Mouse (Mus musculus): Measurements from ENCODE around the gene Maml2. TPM values are rescaled to one million over a fixed set of nuclear protein-coding genes. Genes with fewer than 3 reads are reported as not detected.

The Maml2 gene
- polyA plus RNA-seq, 1 experiment from 2014 or later, result 9.8 TPM

DNA sequence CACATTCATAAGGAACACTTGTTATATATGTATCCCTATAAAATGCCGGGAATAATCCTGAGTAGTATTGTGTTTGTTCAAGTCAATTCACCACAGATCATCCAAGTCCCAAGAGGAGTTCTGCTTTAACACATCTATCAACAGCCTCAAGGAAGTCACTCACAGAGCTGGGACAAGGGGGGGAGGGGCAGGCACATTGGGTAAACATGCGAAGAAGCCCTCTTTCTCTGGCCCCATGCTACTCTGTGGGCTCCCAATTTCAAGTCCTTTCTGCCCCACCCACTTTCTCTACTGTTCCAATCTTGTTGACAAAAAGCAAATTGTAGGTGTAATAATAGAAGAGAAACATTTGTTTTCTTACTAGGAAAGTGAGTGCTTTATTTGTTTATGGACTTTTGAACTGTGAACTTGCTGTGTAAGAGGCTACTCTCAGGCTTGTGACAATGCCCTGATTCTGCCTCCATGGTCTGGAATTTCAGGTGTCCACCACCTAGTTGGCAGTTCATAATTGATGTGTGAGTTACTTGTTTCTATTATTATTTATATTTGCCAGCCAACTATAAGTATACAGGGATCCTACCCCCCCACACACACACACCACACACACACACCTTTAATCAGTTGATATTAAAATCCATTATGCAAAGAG lies 131.8 kb downstream of the Maml2 start:
- Histone ChIP-seq H3K27me3 (replicated peaks; ENCODE audit: control insufficient read depth, insufficient read depth, low read length) (no peaks in the 10 kb centered on the region), H3K9me3 (ENCODE audit: control insufficient read depth, low read length) (no peaks in the 10 kb centered on the region), H3K4me2 (ENCODE audit: low read depth, low read length) (no peak overlapping the region), H3K9ac (ENCODE audit: low read depth, low read length) (no peak overlapping the region), H3K4me1 (ENCODE audit: control insufficient read depth, insufficient read depth, low read length) (peaks cover 35% of the 10 kb centered on the region), H3K4me3 (ENCODE audit: low read depth, low read length) (no peak overlapping the region), H3K27ac (replicated peaks; ENCODE audit: low read depth, low read length) (no peak overlapping the region), H3K36me3 (ENCODE audit: control insufficient read depth, insufficient read depth, low read length) (no peaks in the 10 kb centered on the region)
- DNase-seq (ENCODE audit: low spot score) (no peak), ATAC-seq (ENCODE audit: low read depth) (no peak)
- 37% methylated on average over 2 of the region's 2 CpGs for WGBS

DNA sequence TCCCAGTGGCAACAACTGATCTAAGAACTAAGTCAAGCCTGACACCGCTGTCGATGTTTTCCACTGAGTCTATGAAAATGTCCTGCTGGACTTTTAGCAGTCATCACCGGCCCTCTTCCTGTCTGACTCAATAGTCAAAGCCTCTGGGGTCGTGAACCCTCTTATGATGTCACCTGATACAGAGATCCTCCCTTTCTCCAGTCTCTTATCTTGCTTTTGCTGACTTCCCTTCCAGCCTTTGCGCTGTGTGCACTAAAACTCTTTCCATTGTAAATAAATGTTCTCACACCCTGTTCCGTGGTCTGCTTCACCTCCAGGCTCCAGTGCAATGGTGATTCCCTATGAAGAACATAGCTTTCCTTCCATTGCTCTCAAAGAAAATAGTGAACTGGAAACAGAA lies 132.5 kb downstream of the Maml2 start:
- no peaks in the 10 kb centered on the region for H3K27me3 ChIP-seq (replicated peaks; ENCODE audit: control insufficient read depth, insufficient read depth, low read length)
- H3K36me3 ChIP-seq (ENCODE audit: control insufficient read depth, insufficient read depth, low read length), result no peaks in the 10 kb centered on the region
- H3K27ac ChIP-seq (replicated peaks; ENCODE audit: low read depth, low read length), result no peak overlapping the region
- WGBS, result 71% methylated on average over 6 of the region's 6 CpGs
- H3K4me3 ChIP-seq (ENCODE audit: low read depth, low read length), result no peak overlapping the region
- H3K9ac ChIP-seq (ENCODE audit: low read depth, low read length), result no peak overlapping the region
- no peaks in the 10 kb centered on the region for H3K9me3 ChIP-seq (ENCODE audit: control insufficient read depth, low read length)
- ATAC-seq (ENCODE audit: low read depth), result no peak
- no peak for DNase-seq (ENCODE audit: low spot score)
- no peak overlapping the region for H3K4me2 ChIP-seq (ENCODE audit: low read depth, low read length)
- H3K4me1 ChIP-seq (ENCODE audit: control insufficient read depth, insufficient read depth, low read length), result peaks cover 37% of the 10 kb centered on the region

- ATAC-seq (ENCODE audit: low read depth), result no peak
- no peak for DNase-seq (ENCODE audit: low spot score)
- no peaks in the 10 kb centered on the region for H3K9me3 ChIP-seq (ENCODE audit: control insufficient read depth, low read length)
- H3K4me2 ChIP-seq (ENCODE audit: low read depth, low read length), result no peak overlapping the region
- H3K27ac ChIP-seq (replicated peaks; ENCODE audit: low read depth, low read length), result no peak overlapping the region
- no peak overlapping the region for H3K9ac ChIP-seq (ENCODE audit: low read depth, low read length)
- peaks cover 39% of the 10 kb centered on the region for H3K4me1 ChIP-seq (ENCODE audit: control insufficient read depth, insufficient read depth, low read length)
- H3K36me3 ChIP-seq (ENCODE audit: control insufficient read depth, insufficient read depth, low read length), result no peaks in the 10 kb centered on the region
- H3K4me3 ChIP-seq (ENCODE audit: low read depth, low read length), result no peak overlapping the region
- H3K27me3 ChIP-seq (replicated peaks; ENCODE audit: control insufficient read depth, insufficient read depth, low read length), result no peaks in the 10 kb centered on the region
These were observed 133.0 kb downstream of the Maml2 start for GRCm38 (mm10) chr9:13430744-13431143.

DNA sequence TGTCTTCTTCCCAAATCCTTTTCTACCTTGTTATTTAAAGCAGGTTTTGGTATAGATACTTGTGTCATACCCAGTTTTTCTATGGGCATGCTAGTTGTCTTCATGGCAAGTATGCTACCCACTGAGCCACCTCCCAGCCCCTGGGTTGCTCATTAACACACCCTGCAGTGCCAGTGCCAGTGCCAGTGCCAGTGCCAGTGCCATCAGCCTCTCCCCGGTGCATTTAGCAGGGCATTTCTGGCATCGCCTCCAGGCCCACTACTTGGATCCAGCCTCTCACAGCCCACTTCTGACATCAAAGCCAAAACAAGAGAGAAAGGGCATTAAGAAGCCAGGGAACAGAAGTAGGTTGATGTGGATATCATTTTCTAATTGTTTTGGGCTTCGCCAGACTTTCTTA lies 133.9 kb downstream of the Maml2 start:
- no peak for ATAC-seq (ENCODE audit: low read depth)
- H3K4me3 ChIP-seq (ENCODE audit: low read depth, low read length), result no peak overlapping the region
- no peaks in the 10 kb centered on the region for H3K9me3 ChIP-seq (ENCODE audit: control insufficient read depth, low read length)
- 95% methylated on average over 3 of the region's 3 CpGs for WGBS
- no peaks in the 10 kb centered on the region for H3K27me3 ChIP-seq (replicated peaks; ENCODE audit: control insufficient read depth, insufficient read depth, low read length)
- H3K36me3 ChIP-seq (ENCODE audit: control insufficient read depth, insufficient read depth, low read length), result no peaks in the 10 kb centered on the region
- H3K9ac ChIP-seq (ENCODE audit: low read depth, low read length), result no peak overlapping the region
- no peak for DNase-seq (ENCODE audit: low spot score)
- H3K4me1 ChIP-seq (ENCODE audit: control insufficient read depth, insufficient read depth, low read length), result peaks cover 36% of the 10 kb centered on the region
- H3K4me2 ChIP-seq (ENCODE audit: low read depth, low read length), result no peak overlapping the region
- H3K27ac ChIP-seq (replicated peaks; ENCODE audit: low read depth, low read length), result no peak overlapping the region

GRCm38 (mm10) chr9:13433501-13434090 lies 135.8 kb downstream of the Maml2 start:
- no peak overlapping the region for H3K27ac ChIP-seq (replicated peaks; ENCODE audit: low read depth, low read length)
- no peak for DNase-seq (ENCODE audit: low spot score)
- H3K4me2 ChIP-seq (ENCODE audit: low read depth, low read length), result no peak overlapping the region
- H3K36me3 ChIP-seq (ENCODE audit: control insufficient read depth, insufficient read depth, low read length), result no peaks in the 10 kb centered on the region
- H3K4me3 ChIP-seq (ENCODE audit: low read depth, low read length), result no peak overlapping the region
- peaks cover 8% of the 10 kb centered on the region; the same call in 1 of the 2 replicates for H3K9me3 ChIP-seq (ENCODE audit: control insufficient read depth, low read length)
- no peak for ATAC-seq (ENCODE audit: low read depth)
- 74% methylated on average over 6 of the region's 6 CpGs for WGBS
- no peaks in the 10 kb centered on the region for H3K27me3 ChIP-seq (replicated peaks; ENCODE audit: control insufficient read depth, insufficient read depth, low read length)
- no peak overlapping the region for H3K9ac ChIP-seq (ENCODE audit: low read depth, low read length)
- H3K4me1 ChIP-seq (ENCODE audit: control insufficient read depth, insufficient read depth, low read length), result peaks cover 25% of the 10 kb centered on the region

DNA sequence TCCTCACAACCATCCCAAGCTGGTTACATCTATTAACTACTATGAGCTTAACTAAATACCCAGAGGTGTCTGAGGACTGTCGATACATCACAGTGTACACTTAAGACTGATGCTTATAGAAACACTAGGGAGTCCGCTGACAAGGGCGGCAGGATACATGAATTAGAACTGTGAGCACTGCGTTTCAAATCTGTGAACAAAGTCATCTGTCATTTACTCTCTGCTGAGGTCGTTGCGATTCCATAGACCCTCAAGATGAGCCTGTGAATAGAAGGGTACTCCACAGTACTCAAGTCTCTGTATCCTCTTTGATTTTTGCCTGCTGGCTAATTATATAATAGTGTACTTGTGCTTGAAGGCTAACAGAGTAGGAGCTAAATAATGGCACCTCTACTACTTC lies 143.2 kb downstream of the Maml2 start:
- WGBS, result 74% methylated on average over 6 of the region's 6 CpGs

DNA sequence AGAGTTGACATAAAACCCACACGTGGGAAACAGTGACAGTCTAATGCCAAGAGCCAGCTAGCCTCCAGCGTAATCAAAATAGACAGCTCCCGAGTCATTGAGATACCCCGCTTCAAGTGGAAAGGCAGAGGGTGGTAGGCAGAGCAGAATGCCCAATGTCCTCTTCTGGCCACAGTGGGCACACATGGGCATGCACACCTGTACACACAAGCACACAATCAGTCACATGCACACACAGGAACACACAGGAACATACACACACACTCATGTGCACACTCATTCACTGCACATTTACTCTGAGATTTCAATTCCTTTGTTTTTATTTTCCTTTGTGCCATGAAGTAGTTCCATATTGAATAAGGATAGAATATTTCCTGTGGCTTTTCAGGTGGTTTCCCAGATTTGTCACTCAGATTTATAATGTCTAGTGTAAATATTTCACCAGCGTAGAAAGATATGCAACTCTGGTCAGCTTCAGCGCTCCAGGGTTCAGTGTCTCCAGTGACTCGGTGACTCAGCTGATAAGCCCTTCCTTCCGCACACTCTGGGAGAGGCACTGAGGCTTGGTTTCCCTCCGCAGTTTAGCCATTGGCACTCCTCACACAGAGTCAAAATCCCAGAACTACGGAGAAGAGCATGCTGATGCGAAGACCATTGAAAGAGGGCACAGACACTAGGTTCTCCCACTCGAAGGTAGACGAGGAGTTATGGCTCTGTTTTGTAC lies 144.4 kb downstream of the Maml2 start:
- no peak overlapping the region for H3K27ac ChIP-seq (replicated peaks; ENCODE audit: low read depth, low read length)
- DNase-seq (ENCODE audit: low spot score), result no peak
- no peak overlapping the region for H3K4me3 ChIP-seq (ENCODE audit: low read depth, low read length)
- H3K9ac ChIP-seq (ENCODE audit: low read depth, low read length), result no peak overlapping the region
- no peaks in the 10 kb centered on the region for H3K36me3 ChIP-seq (ENCODE audit: control insufficient read depth, insufficient read depth, low read length)
- 0 out of 2 replicates have a peak, but pooled peaks cover 7% of the 10 kb centered on the region for H3K4me1 ChIP-seq (ENCODE audit: control insufficient read depth, insufficient read depth, low read length)
- WGBS, result 75% methylated on average over 13 of the region's 13 CpGs
- H3K27me3 ChIP-seq (replicated peaks; ENCODE audit: control insufficient read depth, insufficient read depth, low read length), result no peaks in the 10 kb centered on the region
- H3K4me2 ChIP-seq (ENCODE audit: low read depth, low read length), result no peak overlapping the region
- ATAC-seq (ENCODE audit: low read depth), result no peak
- H3K9me3 ChIP-seq (ENCODE audit: control insufficient read depth, low read length), result peaks cover 5% of the 10 kb centered on the region; the same call in 1 of the 2 replicates

More for the DNA sequence above, 143.2 kb downstream of the Maml2 start:
- no peak overlapping the region for H3K9ac ChIP-seq (ENCODE audit: low read depth, low read length)
- peaks cover 8% of the 10 kb centered on the region; the same call in 1 of the 2 replicates for H3K9me3 ChIP-seq (ENCODE audit: control insufficient read depth, low read length)
- peaks cover 8% of the 10 kb centered on the region; the same call in 1 of the 2 replicates for H3K4me1 ChIP-seq (ENCODE audit: control insufficient read depth, insufficient read depth, low read length)
- H3K27me3 ChIP-seq (replicated peaks; ENCODE audit: control insufficient read depth, insufficient read depth, low read length), result no peaks in the 10 kb centered on the region
- H3K4me3 ChIP-seq (ENCODE audit: low read depth, low read length), result no peak overlapping the region
- ATAC-seq (ENCODE audit: low read depth) (no peak), DNase-seq (ENCODE audit: low spot score) (no peak)
- no peak overlapping the region for H3K4me2 ChIP-seq (ENCODE audit: low read depth, low read length)
- no peaks in the 10 kb centered on the region for H3K36me3 ChIP-seq (ENCODE audit: control insufficient read depth, insufficient read depth, low read length)
- H3K27ac ChIP-seq (replicated peaks; ENCODE audit: low read depth, low read length), result no peak overlapping the region

DNA sequence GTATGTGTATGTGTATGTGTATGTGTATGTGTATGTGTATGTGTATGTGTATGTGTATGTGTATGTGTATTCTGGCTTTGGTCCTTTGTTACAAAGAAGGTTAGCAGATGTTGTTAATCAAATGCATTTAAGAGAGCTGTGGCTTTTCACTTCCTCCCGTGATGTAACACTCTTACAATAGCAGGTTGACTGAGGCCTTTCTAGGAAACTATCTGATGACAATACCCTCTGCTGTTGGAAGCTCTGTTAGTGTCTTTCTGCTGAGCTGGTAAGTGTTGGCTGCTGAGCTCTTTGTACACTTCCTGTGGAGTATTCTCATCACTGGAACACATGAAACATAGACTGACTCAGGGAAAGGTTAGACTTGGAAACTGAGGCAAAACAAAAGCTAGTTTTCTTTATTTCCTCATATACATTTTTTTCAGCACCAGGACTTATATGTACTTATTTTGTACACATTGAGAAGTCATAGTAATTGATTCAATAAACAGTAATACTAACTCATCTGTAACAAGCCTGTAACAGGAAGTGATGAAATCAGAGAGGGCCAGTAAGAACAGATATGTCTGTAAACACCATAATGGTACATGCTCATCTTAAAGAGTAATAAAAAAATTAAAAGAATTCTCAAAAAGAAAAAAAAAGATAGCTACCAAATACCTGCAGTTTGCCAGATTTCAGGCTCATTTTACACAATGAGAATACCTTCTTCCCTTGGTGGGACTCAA lies 145.9 kb downstream of the Maml2 start:
- Histone ChIP-seq H3K27ac (replicated peaks; ENCODE audit: low read depth, low read length) (no peak overlapping the region), H3K36me3 (ENCODE audit: control insufficient read depth, insufficient read depth, low read length) (no peaks in the 10 kb centered on the region), H3K4me3 (ENCODE audit: low read depth, low read length) (no peak overlapping the region), H3K9ac (ENCODE audit: low read depth, low read length) (no peak overlapping the region), H3K4me2 (ENCODE audit: low read depth, low read length) (no peak overlapping the region), H3K9me3 (ENCODE audit: control insufficient read depth, low read length) (no peaks in the 10 kb centered on the region), H3K27me3 (replicated peaks; ENCODE audit: control insufficient read depth, insufficient read depth, low read length) (no peaks in the 10 kb centered on the region), H3K4me1 (ENCODE audit: control insufficient read depth, insufficient read depth, low read length) (0 out of 2 replicates have a peak, but pooled peaks cover 7% of the 10 kb centered on the region)
- 48% methylated on average over 1 of the region's 1 CpGs for WGBS
- ATAC-seq (ENCODE audit: low read depth), result no peak
- DNase-seq (ENCODE audit: low spot score), result no peak

All from embryonic facial prominence, embryonic 14.5 days (tissue).